Mouse (Mus musculus) forebrain, embryonic 12.5 days (tissue): ENCODE measurements around the gene Hnrnph3. TPM values are rescaled to one million over a fixed set of nuclear protein-coding genes. Genes with fewer than 3 reads are reported as not detected.

ENCODE experiments used
- ATAC-seq: fragments of 200-750 bp; cut with Nextera tagmentation; 2 replicates; pipeline ENCODE4 v1.8.0; 2017; ENCODE audit warnings: moderate TSS enrichment; ENCODE audit not compliant: low FRiP score
- H3K27ac ChIP-seq: fragments of 300-500 bp; sonication (generic); 2 replicates; pipeline ENCODE4 v1.5.1; 2016; ENCODE audit warnings: mild to moderate bottlenecking
- H3K27me3 ChIP-seq: fragments of 300-500 bp; sonication (generic); 2 replicates; pipeline ENCODE4 v1.6.1; 2016; ENCODE audit warnings: mild to moderate bottlenecking
- H3K36me3 ChIP-seq: fragments of 300-500 bp; sonication (generic); replicated peaks from 2 replicates; pipeline ENCODE4 v1.6.1; 2016; ENCODE audit warnings: mild to moderate bottlenecking
- H3K4me1 ChIP-seq: fragments of 300-500 bp; sonication (generic); 2 replicates; pipeline ENCODE4 v1.6.1; 2016
- H3K4me2 ChIP-seq: fragments of 300-500 bp; sonication (generic); 2 replicates; pipeline ENCODE4 v1.6.1; 2016; ENCODE audit warnings: mild to moderate bottlenecking, moderate library complexity
- H3K4me3 ChIP-seq: fragments of 300-500 bp; sonication (generic); replicated peaks from 2 replicates; pipeline ENCODE4 v1.5.1; 2016; ENCODE audit warnings: mild to moderate bottlenecking
- H3K9ac ChIP-seq: fragments of 300-500 bp; sonication (generic); 2 replicates; pipeline ENCODE4 v1.6.1; 2016; ENCODE audit warnings: mild to moderate bottlenecking
- H3K9me3 ChIP-seq: fragments of 300-500 bp; sonication (generic); 2 replicates; pipeline ENCODE4 v1.6.1; 2016
- WGBS: fragments of 180-500 bp; shearing (Covaris S2); methylation state at CpG from one replicate; pipeline ENCODE4 v1.1.7; 2016; 5-methylcytosine and 5-hydroxymethylcytosine counted together
- polyA plus RNA-seq: library from polyadenylated mRNA; unstranded; fragments of >200 nt; fragmentation: Nextera tagmentation; extraction: Ambion mirVana; gene quantifications from 2 replicates; pipeline ENCODE4 v1.2.1, GENCODE M21; 2016

The Hnrnph3 gene
- polyA plus RNA-seq, 1 experiment from 2014 or later = 265 TPM

- Histone ChIP-seq H3K27ac (no peak overlapping the region), H3K4me3 (no peak overlapping the region), H3K4me1 (no peaks in the 10 kb centered on the region), H3K36me3 (peaks cover 86% of the 10 kb centered on the region), H3K4me2 (no peak overlapping the region), H3K9me3 (no peaks in the 10 kb centered on the region), H3K9ac (no peak overlapping the region), H3K27me3 (no peaks in the 10 kb centered on the region)
- ATAC-seq = no peak
- WGBS = 94% methylated on average over 15 of the region's 15 CpGs
Measured at GRCm38 (mm10) chr10:62966291-62966690, 57.7 kb downstream of the Hnrnph3 start.

DNA sequence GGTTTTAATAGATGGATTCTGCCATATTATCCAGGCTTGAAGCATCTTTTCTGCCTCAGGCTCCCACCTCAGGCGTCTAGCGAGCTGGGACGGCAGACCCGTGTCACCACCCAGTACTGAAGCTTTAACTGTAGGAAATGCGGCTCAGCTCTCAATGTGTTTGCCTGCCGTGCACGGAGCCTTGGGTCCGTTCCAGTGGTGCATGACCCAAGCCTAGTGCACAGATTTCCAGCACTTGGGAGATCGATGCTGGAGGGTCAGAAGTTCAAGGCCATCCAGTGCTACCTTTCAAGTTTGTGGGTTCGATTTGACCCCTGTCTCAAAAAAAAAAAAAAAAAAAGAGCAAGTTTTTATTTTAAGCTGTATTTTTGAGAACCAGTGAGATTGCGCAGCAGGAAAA lies 58.2 kb downstream of the Hnrnph3 start:
- Histone ChIP-seq H3K9me3 (no peaks in the 10 kb centered on the region), H3K4me3 (no peak overlapping the region), H3K36me3 (peaks cover 88% of the 10 kb centered on the region), H3K4me1 (no peaks in the 10 kb centered on the region), H3K27me3 (no peaks in the 10 kb centered on the region), H3K9ac (no peak overlapping the region), H3K27ac (no peak overlapping the region), H3K4me2 (no peak overlapping the region)
- WGBS = 95% methylated on average over 11 of the region's 11 CpGs
- no peak for ATAC-seq

Other genes with a start within 250 kb of the Hnrnph3 start
- 165 and 171 TPM in 2 replicates for gene Ccar1, start 231.9 kb downstream of the Hnrnph3 start, polyA plus RNA-seq
- gene Tet1, start 115.2 kb downstream of the Hnrnph3 start, polyA plus RNA-seq = 36.5 and 39.2 TPM in 2 replicates
- gene Slc25a16, start 103.6 kb downstream of the Hnrnph3 start, polyA plus RNA-seq = 13.0 and 13.1 TPM in 2 replicates
- 24.1 and 25.6 TPM in 2 replicates for gene Dna2, start 77.2 kb downstream of the Hnrnph3 start, polyA plus RNA-seq
- gene Rufy2, start 44.0 kb downstream of the Hnrnph3 start, polyA plus RNA-seq = 34.9 and 39.5 TPM in 2 replicates
- 0.96 and 1.1 TPM in 2 replicates for gene Pbld2, start 98 bp upstream of the Hnrnph3 start, polyA plus RNA-seq
- gene Pbld1, start 35.9 kb upstream of the Hnrnph3 start, polyA plus RNA-seq = 1.1 and 1.2 TPM in 2 replicates
- 0.47 and 0.79 TPM in 2 replicates for gene Atoh7, start 75.4 kb upstream of the Hnrnph3 start, polyA plus RNA-seq
- not detected in 2 replicates for gene Mypn, start 179.7 kb upstream of the Hnrnph3 start, polyA plus RNA-seq
- gene Herc4, start 219.6 kb upstream of the Hnrnph3 start, polyA plus RNA-seq = 47.1 and 49.6 TPM in 2 replicates